Mouse (Mus musculus) layer of hippocampus, adult 2 months (tissue): Measurements from ENCODE around the gene Gsk3b. TPM values are rescaled to one million over a fixed set of nuclear protein-coding genes. Genes with fewer than 3 reads are reported as not detected.

ENCODE experiments used
- DNase-seq, 2 experiments: peaks; one replicate each; pipeline ENCODE4 v3.0.0; 2022; ENCODE audit warnings: low spot score in 2 of 2
- H3K27ac ChIP-seq: fragments of 200-600 bp; 2 replicates; pipeline ENCODE4 v1.8.1; 2022
- H3K4me3 ChIP-seq: fragments of 200-600 bp; 2 replicates; pipeline ENCODE4 v1.8.1; 2022; ENCODE audit warnings: mild to moderate bottlenecking
- CTCF ChIP-seq: fragments of 200-600 bp; conservative IDR thresholded peaks from 2 replicates; pipeline ENCODE4 v1.8.1; 2022; ENCODE audit warnings: antibody characterized with exemption, mild to moderate bottlenecking, moderate library complexity
- total RNA-seq, 2 experiments: library from RNA; stranded (reverse); gene quantifications; 2 replicates each; pipeline ENCODE4 v1.2.3; 2021

The Gsk3b gene
- total RNA-seq, 2 experiments from 2014 or later, result 152 to 153 TPM

- H3K27ac ChIP-seq, result no peak overlapping the region
- no peak for DNase-seq
- TF ChIP-seq CTCF, result no peak
- H3K4me3 ChIP-seq, result no peak overlapping the region
Observed at GRCm38 (mm10) chr16:38245379-38245778, 156.6 kb downstream of the Gsk3b start.

- no peak for TF ChIP-seq CTCF
- DNase-seq, result no peak
- Histone ChIP-seq H3K27ac (no peak overlapping the region), H3K4me3 (no peak overlapping the region)
Observed at GRCm38 (mm10) chr16:38245849-38246585, 157.2 kb downstream of the Gsk3b start.

DNA sequence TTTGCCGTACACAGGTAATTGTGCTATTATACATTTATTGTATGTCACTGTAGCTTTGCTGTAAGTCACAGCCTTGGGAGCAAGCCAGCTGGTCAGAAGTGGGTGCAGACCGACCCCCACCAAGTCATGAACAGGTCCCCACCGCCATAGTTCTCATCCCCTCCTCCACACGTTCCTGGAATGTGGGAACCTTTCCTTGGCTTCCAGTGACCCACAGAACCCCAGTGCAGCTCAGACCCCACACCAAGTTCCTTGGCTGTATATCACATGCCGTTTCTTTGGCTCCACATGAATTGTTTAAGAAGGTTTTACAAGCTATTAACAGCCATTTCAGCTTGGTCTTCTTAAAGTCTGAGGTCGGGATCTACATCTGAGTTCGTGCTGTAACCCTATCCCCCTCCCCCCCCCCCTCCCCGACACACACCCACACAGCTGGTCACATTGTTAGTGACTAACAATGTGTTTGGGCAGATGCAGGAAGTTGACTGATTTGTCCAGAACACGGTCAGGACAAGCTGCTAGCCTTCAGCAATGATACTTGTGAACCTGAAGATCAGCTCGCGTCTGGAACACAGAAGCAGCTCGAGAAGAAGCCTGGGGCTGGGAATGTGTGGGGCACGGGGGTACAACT lies 159.6 kb downstream of the Gsk3b start:
- no peak for TF ChIP-seq CTCF
- DNase-seq, result no peak

DNA sequence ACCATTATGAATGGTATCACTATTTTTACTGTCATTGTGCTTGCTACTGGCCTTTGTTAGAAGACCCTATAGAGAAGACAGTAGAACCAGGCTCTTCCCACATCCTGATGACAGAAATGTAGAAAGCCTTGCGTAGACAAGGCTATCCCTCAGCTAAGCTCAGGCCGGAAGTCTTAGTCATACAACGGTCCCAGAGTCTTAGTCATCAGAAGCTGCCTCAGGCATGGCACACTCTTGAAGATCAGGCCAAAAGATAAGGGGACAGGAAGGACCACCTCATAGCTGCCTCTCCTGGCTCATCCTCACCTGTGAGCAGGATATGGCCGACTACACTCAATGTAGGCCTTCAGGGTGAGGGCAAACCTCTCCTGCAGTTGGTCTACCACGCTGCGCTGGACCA lies 161.7 kb downstream of the Gsk3b start:
- no peak for TF ChIP-seq CTCF
- Histone ChIP-seq H3K27ac (no peak overlapping the region), H3K4me3 (no peak overlapping the region)
- DNase-seq, result no peak

More for the DNA sequence above, 159.6 kb downstream of the Gsk3b start:
- H3K4me3 ChIP-seq, result no peak overlapping the region
- H3K27ac ChIP-seq, result no peak overlapping the region

DNA sequence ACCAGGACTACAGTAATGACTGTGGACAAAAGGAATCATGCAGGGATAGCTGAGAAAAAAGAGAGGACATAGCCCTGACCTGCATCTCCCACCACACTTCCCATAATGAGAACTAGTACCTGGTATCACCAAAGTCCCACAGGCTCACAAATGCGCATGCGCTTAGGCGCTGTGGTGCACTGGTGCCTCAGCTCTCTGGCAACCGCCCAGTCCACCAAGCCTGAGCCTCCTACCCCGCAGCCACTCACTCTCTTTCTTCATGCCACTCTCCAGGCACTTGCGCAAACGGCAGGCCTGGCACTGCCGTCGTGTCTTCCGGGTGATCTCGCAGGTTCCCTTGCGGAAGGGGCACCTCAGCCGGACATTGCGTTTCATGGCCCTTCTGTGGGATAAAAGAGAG lies 165.2 kb downstream of the Gsk3b start:
- no peak for DNase-seq
- no peak for TF ChIP-seq CTCF
- H3K27ac ChIP-seq, result no peak overlapping the region
- no peak overlapping the region for H3K4me3 ChIP-seq

- no peak for DNase-seq
- Histone ChIP-seq H3K4me3 (no peak overlapping the region), H3K27ac (no peak overlapping the region)
- peak; percentile 51 for TF ChIP-seq CTCF
Observed at GRCm38 (mm10) chr16:38255107-38255506, 166.3 kb downstream of the Gsk3b start.

GRCm38 (mm10) chr16:38255927-38256326 lies 167.1 kb downstream of the Gsk3b start:
- no peak for TF ChIP-seq CTCF
- DNase-seq, result no peak

DNA sequence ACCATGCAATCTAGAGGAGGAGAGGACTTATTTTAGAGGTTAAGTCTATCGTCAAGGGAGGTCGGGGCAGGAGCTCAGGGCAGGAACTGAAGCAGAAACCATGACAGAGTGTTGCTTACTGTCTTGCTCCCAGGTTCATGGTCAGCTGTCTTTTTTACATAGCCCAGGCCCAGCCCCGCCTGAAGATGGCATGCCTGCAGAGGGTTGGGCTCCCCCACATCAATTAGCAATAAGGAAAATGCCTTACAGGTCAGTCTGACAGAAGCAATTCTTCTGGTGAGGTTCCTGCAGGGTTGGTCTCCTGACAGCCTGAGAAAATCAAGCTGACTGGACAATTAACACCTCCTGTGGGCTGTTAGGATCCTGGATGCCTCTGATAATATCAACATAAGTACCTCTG lies 182.8 kb downstream of the Gsk3b start:
- no peak overlapping the region for H3K4me3 ChIP-seq
- TF ChIP-seq CTCF, result no peak
- DNase-seq, result no peak

More at GRCm38 (mm10) chr16:38255927-38256326, 167.1 kb downstream of the Gsk3b start:
- Histone ChIP-seq H3K27ac (no peak overlapping the region), H3K4me3 (no peak overlapping the region)

GRCm38 (mm10) chr16:38272483-38272882 lies 183.7 kb downstream of the Gsk3b start:
- no peak for DNase-seq
- no peak for TF ChIP-seq CTCF
- H3K4me3 ChIP-seq, result no peak overlapping the region
- no peak overlapping the region for H3K27ac ChIP-seq

More for the DNA sequence above, 182.8 kb downstream of the Gsk3b start:
- H3K27ac ChIP-seq, result no peak overlapping the region

GRCm38 (mm10) chr16:38274737-38275136 lies 185.9 kb downstream of the Gsk3b start:
- Histone ChIP-seq H3K27ac (no peak overlapping the region), H3K4me3 (no peak overlapping the region)
- no peak for DNase-seq
- no peak for TF ChIP-seq CTCF

DNA sequence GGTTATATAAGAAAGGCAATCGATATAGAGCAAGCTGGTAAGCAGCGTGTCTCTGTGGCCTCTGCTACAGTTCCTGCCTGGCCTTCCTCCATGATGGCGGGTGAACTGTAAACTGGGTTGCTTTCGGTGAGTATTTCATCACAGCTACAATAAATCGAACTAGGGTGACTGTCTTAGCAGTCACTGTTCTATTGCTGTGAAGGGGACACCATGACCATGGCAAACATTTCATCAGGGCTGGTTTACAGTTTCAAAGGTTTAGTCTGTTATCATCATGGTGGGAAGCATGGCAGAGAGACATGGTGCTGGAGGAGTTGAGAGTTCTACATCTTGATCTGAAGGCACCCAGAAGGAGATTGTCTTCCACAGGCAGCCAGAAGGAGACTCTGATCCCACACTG lies 191.0 kb downstream of the Gsk3b start:
- no peak for DNase-seq
- TF ChIP-seq CTCF, result no peak
- Histone ChIP-seq H3K4me3 (no peak overlapping the region), H3K27ac (no peak overlapping the region)

DNA sequence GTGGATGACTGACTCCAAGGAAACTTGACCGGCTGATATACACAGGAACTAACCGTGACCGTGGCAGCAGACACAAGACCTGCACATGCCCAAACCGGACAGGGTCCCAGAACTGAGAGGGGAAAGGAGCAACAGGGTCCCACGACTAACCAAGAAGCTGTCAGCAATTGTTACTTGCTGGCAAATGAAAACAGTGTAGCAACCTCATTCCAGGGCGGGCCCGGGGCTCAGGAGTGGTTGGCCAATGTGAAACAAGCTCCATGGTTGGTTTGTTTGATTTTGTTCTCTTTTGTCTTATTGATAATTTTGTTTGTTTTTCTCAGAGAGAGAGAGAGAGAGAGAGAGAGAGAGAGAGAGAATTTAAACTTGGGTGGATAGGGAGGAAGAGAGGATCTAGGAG lies 192.2 kb downstream of the Gsk3b start:
- no peak for TF ChIP-seq CTCF
- Histone ChIP-seq H3K27ac (no peak overlapping the region), H3K4me3 (no peak overlapping the region)
- no peak for DNase-seq

DNA sequence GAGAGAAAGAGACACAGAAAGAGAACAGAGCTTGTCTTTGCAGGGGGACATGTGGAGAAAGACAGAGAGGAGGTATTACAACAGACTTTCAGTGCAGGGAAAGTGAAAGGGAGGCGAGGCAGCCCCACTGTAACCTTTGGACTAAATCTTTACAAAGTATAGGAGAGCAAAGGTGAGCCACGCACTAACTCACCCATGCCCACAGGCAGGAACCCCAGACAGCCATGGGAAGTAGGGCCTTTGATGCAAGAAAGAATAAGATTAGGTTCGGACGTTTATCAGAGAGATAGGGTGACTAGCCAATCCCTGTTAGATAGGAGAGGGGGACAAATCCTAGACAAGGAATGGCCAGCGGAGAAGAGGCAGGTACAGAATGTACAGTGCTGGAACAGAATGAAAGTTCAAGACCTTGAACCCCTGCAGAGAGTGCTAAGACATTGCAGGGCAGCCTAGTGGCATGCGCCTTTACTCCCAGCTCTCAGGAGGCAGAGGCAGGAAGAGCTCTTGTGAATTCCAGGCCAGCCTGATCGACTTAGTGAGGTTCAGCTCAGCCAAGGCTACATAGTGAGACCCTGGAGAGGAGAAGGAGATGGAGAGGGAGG lies 193.9 kb downstream of the Gsk3b start:
- no peak overlapping the region for H3K27ac ChIP-seq
- no peak overlapping the region for H3K4me3 ChIP-seq
- no peak for TF ChIP-seq CTCF
- DNase-seq, result no peak
